Mouse (Mus musculus) lung, postnatal 0 days (tissue): Measurements from ENCODE around the gene Tmprss6.

Source experiments
- CTCF ChIP-seq: IDR thresholded peaks from 2 replicates; pipeline ENCODE4 v1.5.1; 2016; ENCODE audit warnings: antibody characterized with exemption, mild to moderate bottlenecking
- EP300 ChIP-seq: IDR thresholded peaks from 2 replicates; pipeline ENCODE4 v1.6.1; 2016; ENCODE audit warnings: antibody characterized with exemption, mild to moderate bottlenecking, control low read depth

- TF ChIP-seq CTCF: no peak
- TF ChIP-seq EP300: no peak
Measured at GRCm38 (mm10) chr15:78510121-78510576, 41.7 kb upstream of the Tmprss6 start.
